Mouse (Mus musculus): ENCODE data around the gene Hnrnpf.
"Not testable (repeated sequence)": the region's sequence is repeated elsewhere in the genome, so short reads cannot be mapped to it uniquely, and the experiment has no call there.

The Hnrnpf gene

GRCm38 (mm10) chr6:117900126-117901080, at the start of gene Hnrnpf:
TSS of gene Hnrnpf (plus strand) at chr6:117900324.
- DNase-seq = no peak

- no peak for DNase-seq
These were observed 48.4 kb upstream of the Hnrnpf start for GRCm38 (mm10) chr6:117851747-117852146.

- DNase-seq = no peak
These were observed 42.1 kb upstream of the Hnrnpf start for GRCm38 (mm10) chr6:117857990-117858389.

GRCm38 (mm10) chr6:117861848-117862247, 38.3 kb upstream of the Hnrnpf start, which contains the start of gene Zfp239:
TSS of gene Zfp239 (plus strand) at chr6:117862100.
- DNase-seq = no peak

GRCm38 (mm10) chr6:117862465-117862864, 37.7 kb upstream of the Hnrnpf start:
- DNase-seq = no peak

GRCm38 (mm10) chr6:117862899-117863620, 37.1 kb upstream of the Hnrnpf start:
- DNase-seq = peak; percentile 73

GRCm38 (mm10) chr6:117863751-117864150, 36.4 kb upstream of the Hnrnpf start:
- DNase-seq = no peak

GRCm38 (mm10) chr6:117868187-117868586, 31.9 kb upstream of the Hnrnpf start:
- no peak for DNase-seq

GRCm38 (mm10) chr6:117871034-117871433, 29.1 kb upstream of the Hnrnpf start:
- DNase-seq = no peak

- not testable (repeated sequence) for DNase-seq
These were observed 26.7 kb upstream of the Hnrnpf start for GRCm38 (mm10) chr6:117873450-117873849.

GRCm38 (mm10) chr6:117874621-117875281, 25.4 kb upstream of the Hnrnpf start:
- DNase-seq = no peak

- peak; percentile 91 for DNase-seq
These were observed 21.3 kb upstream of the Hnrnpf start for GRCm38 (mm10) chr6:117878700-117879407.

GRCm38 (mm10) chr6:117879408-117880115, 20.6 kb upstream of the Hnrnpf start:
- DNase-seq = peak; percentile 100

GRCm38 (mm10) chr6:117880394-117880838, 19.7 kb upstream of the Hnrnpf start:
- DNase-seq = no peak

GRCm38 (mm10) chr6:117881229-117881628, 18.9 kb upstream of the Hnrnpf start:
- no peak for DNase-seq

GRCm38 (mm10) chr6:117881997-117882396, 18.1 kb upstream of the Hnrnpf start:
- no peak for DNase-seq

- no peak for DNase-seq
These were observed 14.2 kb upstream of the Hnrnpf start for GRCm38 (mm10) chr6:117885943-117886342.

GRCm38 (mm10) chr6:117888032-117888431, 12.1 kb upstream of the Hnrnpf start:
- DNase-seq = no peak

- DNase-seq = no peak
These were observed 11.5 kb upstream of the Hnrnpf start for GRCm38 (mm10) chr6:117888642-117889096.

- no peak for DNase-seq
These were observed 9.9 kb upstream of the Hnrnpf start for GRCm38 (mm10) chr6:117890257-117890656.

GRCm38 (mm10) chr6:117891369-117892160, 8.6 kb upstream of the Hnrnpf start:
- DNase-seq = peak; percentile 8
